Mouse (Mus musculus): ENCODE data around the gene Cnn3. TPM values are rescaled to one million over a fixed set of nuclear protein-coding genes. Genes with fewer than 3 reads are reported as not detected.
A peak's percentile ranks its signal among the peaks of the same experiment; 100 is the strongest.

The Cnn3 gene
- polyA plus RNA-seq, 1 experiment from 2014 or later: 947 TPM

GRCm38 (mm10) chr3:121489462-121490118 is 63.3 kb downstream of the Cnn3 start:
- Histone ChIP-seq H3K4me3 (no peak overlapping the region), H3K27ac (replicated peaks) (peak overlapping the region; percentile 24), H3K36me3 (no peaks in the 10 kb centered on the region), H3K9me3 (replicated peaks) (no peaks in the 10 kb centered on the region), H3K27me3 (ENCODE audit: low read depth, poor library complexity, severe bottlenecking) (no peaks in the 10 kb centered on the region), H3K4me1 (peaks cover 31% of the 10 kb centered on the region)
- WGBS: 68% methylated on average over 12 of the region's 12 CpGs
- no peak for DNase-seq (ENCODE audit: low spot score)

GRCm38 (mm10) chr3:121490941-121491340 is 64.6 kb downstream of the Cnn3 start:
- Histone ChIP-seq H3K27me3 (ENCODE audit: low read depth, poor library complexity, severe bottlenecking) (no peaks in the 10 kb centered on the region), H3K4me3 (no peak overlapping the region), H3K36me3 (no peaks in the 10 kb centered on the region), H3K4me1 (peaks cover 28% of the 10 kb centered on the region), H3K27ac (replicated peaks) (peak overlapping the region; percentile 67), H3K9me3 (replicated peaks) (0 out of 2 replicates have a peak, but pooled peaks cover 4% of the 10 kb centered on the region)
- no peak for DNase-seq (ENCODE audit: low spot score)
- WGBS: 68% methylated on average over 5 of the region's 5 CpGs

- no peaks in the 10 kb centered on the region for H3K36me3 ChIP-seq
- no peaks in the 10 kb centered on the region for H3K27me3 ChIP-seq (ENCODE audit: low read depth, poor library complexity, severe bottlenecking)
- H3K9me3 ChIP-seq (replicated peaks): 0 out of 2 replicates have a peak, but pooled peaks cover 4% of the 10 kb centered on the region
- 66% methylated on average over 5 of the region's 5 CpGs for WGBS
- no peak overlapping the region for H3K4me3 ChIP-seq
- H3K27ac ChIP-seq (replicated peaks): no peak overlapping the region
- no peak for DNase-seq (ENCODE audit: low spot score)
- H3K4me1 ChIP-seq: peaks cover 28% of the 10 kb centered on the region
These were observed 65.7 kb downstream of the Cnn3 start for GRCm38 (mm10) chr3:121492026-121492425.

GRCm38 (mm10) chr3:121493997-121494421 is 67.7 kb downstream of the Cnn3 start:
- no peak overlapping the region for H3K27ac ChIP-seq (replicated peaks)
- DNase-seq (ENCODE audit: low spot score): no peak
- no peaks in the 10 kb centered on the region for H3K27me3 ChIP-seq (ENCODE audit: low read depth, poor library complexity, severe bottlenecking)
- peaks cover 27% of the 10 kb centered on the region for H3K4me1 ChIP-seq
- H3K4me3 ChIP-seq: no peak overlapping the region
- WGBS: 84% methylated on average over 7 of the region's 7 CpGs
- no peaks in the 10 kb centered on the region for H3K36me3 ChIP-seq
- H3K9me3 ChIP-seq (replicated peaks): 0 out of 2 replicates have a peak, but pooled peaks cover 4% of the 10 kb centered on the region

- no peaks in the 10 kb centered on the region; the same call in 1 of the 2 replicates for H3K27me3 ChIP-seq (ENCODE audit: low read depth, poor library complexity, severe bottlenecking)
- H3K4me3 ChIP-seq: no peak overlapping the region
- no peak overlapping the region for H3K27ac ChIP-seq (replicated peaks)
- 0 out of 2 replicates have a peak, but pooled peaks cover 3% of the 10 kb centered on the region for H3K9me3 ChIP-seq (replicated peaks)
- no peaks in the 10 kb centered on the region for H3K36me3 ChIP-seq
- DNase-seq (ENCODE audit: low spot score): peak; percentile 58
- peaks cover 8% of the 10 kb centered on the region for H3K4me1 ChIP-seq
- 59% methylated on average over 10 of the region's 10 CpGs for WGBS
These were observed 73.9 kb downstream of the Cnn3 start for GRCm38 (mm10) chr3:121500225-121500624.

GRCm38 (mm10) chr3:121500734-121501133 is 74.4 kb downstream of the Cnn3 start:
- Histone ChIP-seq H3K27me3 (ENCODE audit: low read depth, poor library complexity, severe bottlenecking) (no peaks in the 10 kb centered on the region; the same call in 1 of the 2 replicates), H3K27ac (replicated peaks) (no peak overlapping the region), H3K4me1 (peaks cover 11% of the 10 kb centered on the region), H3K4me3 (no peak overlapping the region), H3K9me3 (replicated peaks) (no peaks in the 10 kb centered on the region), H3K36me3 (no peaks in the 10 kb centered on the region)
- WGBS: 95% methylated on average over 5 of the region's 5 CpGs
- DNase-seq (ENCODE audit: low spot score): no peak

- Histone ChIP-seq H3K27me3 (ENCODE audit: low read depth, poor library complexity, severe bottlenecking) (no peaks in the 10 kb centered on the region; the same call in 1 of the 2 replicates), H3K36me3 (no peaks in the 10 kb centered on the region), H3K4me3 (no peak overlapping the region), H3K27ac (replicated peaks) (peak overlapping the region; percentile 57; the same call in 1 of the 2 replicates), H3K4me1 (peaks cover 20% of the 10 kb centered on the region), H3K9me3 (replicated peaks) (no peaks in the 10 kb centered on the region)
- no peak for DNase-seq (ENCODE audit: low spot score)
- 63% methylated on average over 8 of the region's 8 CpGs for WGBS
These were observed 78.7 kb downstream of the Cnn3 start for GRCm38 (mm10) chr3:121504927-121505487.

GRCm38 (mm10) chr3:121506175-121506574 is 79.9 kb downstream of the Cnn3 start:
- no peak for DNase-seq (ENCODE audit: low spot score)
- peaks cover 22% of the 10 kb centered on the region for H3K4me1 ChIP-seq
- no peak overlapping the region for H3K4me3 ChIP-seq
- 87% methylated on average over 8 of the region's 8 CpGs for WGBS
- no peaks in the 10 kb centered on the region for H3K36me3 ChIP-seq
- H3K9me3 ChIP-seq (replicated peaks): no peaks in the 10 kb centered on the region
- H3K27ac ChIP-seq (replicated peaks): peak overlapping the region; percentile 38; the same call in 1 of the 2 replicates
- no peaks in the 10 kb centered on the region; the same call in 1 of the 2 replicates for H3K27me3 ChIP-seq (ENCODE audit: low read depth, poor library complexity, severe bottlenecking)

GRCm38 (mm10) chr3:121506756-121507155 is 80.5 kb downstream of the Cnn3 start:
- DNase-seq (ENCODE audit: low spot score): no peak
- 92% methylated on average over 7 of the region's 7 CpGs for WGBS
- peak overlapping the region; percentile 38; the same call in 1 of the 2 replicates for H3K27ac ChIP-seq (replicated peaks)
- H3K36me3 ChIP-seq: no peaks in the 10 kb centered on the region
- no peaks in the 10 kb centered on the region for H3K9me3 ChIP-seq (replicated peaks)
- H3K27me3 ChIP-seq (ENCODE audit: low read depth, poor library complexity, severe bottlenecking): no peaks in the 10 kb centered on the region
- peaks cover 22% of the 10 kb centered on the region for H3K4me1 ChIP-seq
- no peak overlapping the region for H3K4me3 ChIP-seq

- DNase-seq (ENCODE audit: low spot score): no peak
- H3K9me3 ChIP-seq (replicated peaks): no peaks in the 10 kb centered on the region
- H3K36me3 ChIP-seq: no peaks in the 10 kb centered on the region
- H3K4me3 ChIP-seq: no peak overlapping the region
- H3K27me3 ChIP-seq (ENCODE audit: low read depth, poor library complexity, severe bottlenecking): no peaks in the 10 kb centered on the region
- 95% methylated on average over 14 of the region's 14 CpGs for WGBS
- no peak overlapping the region for H3K27ac ChIP-seq (replicated peaks)
- peaks cover 22% of the 10 kb centered on the region for H3K4me1 ChIP-seq
These were observed 81.4 kb downstream of the Cnn3 start for GRCm38 (mm10) chr3:121507678-121508077.

Other genes with a start within 250 kb of the Cnn3 start
- gene Tmem56, start 143.4 kb upstream of the Cnn3 start, polyA plus RNA-seq (2016; fragmentation: Nextera tagmentation; extraction: Ambion mirVana): 0.82 and 1.1 TPM in 2 replicates
- gene Alg14, start 134.7 kb upstream of the Cnn3 start, polyA plus RNA-seq (2016; fragmentation: Nextera tagmentation; extraction: Ambion mirVana): 37.3 and 40.7 TPM in 2 replicates
- 0.43 and 0.66 TPM in 2 replicates for gene Slc44a3, start 105.9 kb downstream of the Cnn3 start, polyA plus RNA-seq (2016; fragmentation: Nextera tagmentation; extraction: Ambion mirVana)
- not detected in 2 replicates for gene 4930432M17Rik, start 244.3 kb downstream of the Cnn3 start, polyA plus RNA-seq (2016; fragmentation: Nextera tagmentation; extraction: Ambion mirVana)

All from midbrain, embryonic 10.5 days (tissue).